Mouse (Mus musculus): ENCODE data around the gene Alg14. TPM values are rescaled to one million over a fixed set of nuclear protein-coding genes. Genes with fewer than 3 reads are reported as not detected.

The Alg14 gene
- polyA plus RNA-seq, 1 experiment from 2014 or later: 15.0 TPM

DNA sequence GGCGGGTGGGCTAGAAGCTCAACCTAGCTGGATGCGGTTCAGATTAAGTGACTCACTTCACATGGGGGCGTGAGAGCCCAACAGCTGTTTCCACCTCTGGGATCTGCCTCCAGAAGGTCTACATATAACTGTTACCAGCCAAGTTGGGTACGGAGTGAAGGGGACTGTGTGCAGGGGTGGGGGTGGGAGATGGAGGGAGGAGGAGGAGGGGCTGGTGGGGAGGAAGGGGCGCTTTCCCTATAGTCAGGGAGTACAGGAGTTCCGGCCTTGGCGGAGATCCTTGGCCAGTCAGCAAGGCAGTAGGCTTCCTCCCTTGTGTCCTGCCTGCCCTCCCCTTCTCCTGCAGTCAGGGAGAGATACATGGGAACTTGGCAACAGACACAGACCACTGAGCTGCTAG, 99.2 kb downstream of the Alg14 start:
- no peaks in the 10 kb centered on the region for H3K27me3 ChIP-seq (ENCODE audit: control insufficient read depth, insufficient read depth, low read depth, low read length)
- H3K4me2 ChIP-seq (ENCODE audit: low read depth, low read length): no peak overlapping the region
- no peaks in the 10 kb centered on the region for H3K36me3 ChIP-seq (ENCODE audit: control insufficient read depth, insufficient read depth)
- 74% methylated on average over 7 of the region's 7 CpGs for WGBS (ENCODE audit: insufficient replicate concordance)
- no peak for ATAC-seq (ENCODE audit: low read depth)
- H3K4me1 ChIP-seq (ENCODE audit: control insufficient read depth, low read depth, low read length): no peaks in the 10 kb centered on the region; the same call in 1 of the 2 replicates
- no peak overlapping the region for H3K9ac ChIP-seq (ENCODE audit: low read depth, low read length)
- no peaks in the 10 kb centered on the region for H3K9me3 ChIP-seq (replicated peaks; ENCODE audit: control insufficient read depth, low read length)
- no peak overlapping the region for H3K4me3 ChIP-seq (ENCODE audit: low read depth, low read length)
- no peak overlapping the region for H3K27ac ChIP-seq (ENCODE audit: low read length)

DNA sequence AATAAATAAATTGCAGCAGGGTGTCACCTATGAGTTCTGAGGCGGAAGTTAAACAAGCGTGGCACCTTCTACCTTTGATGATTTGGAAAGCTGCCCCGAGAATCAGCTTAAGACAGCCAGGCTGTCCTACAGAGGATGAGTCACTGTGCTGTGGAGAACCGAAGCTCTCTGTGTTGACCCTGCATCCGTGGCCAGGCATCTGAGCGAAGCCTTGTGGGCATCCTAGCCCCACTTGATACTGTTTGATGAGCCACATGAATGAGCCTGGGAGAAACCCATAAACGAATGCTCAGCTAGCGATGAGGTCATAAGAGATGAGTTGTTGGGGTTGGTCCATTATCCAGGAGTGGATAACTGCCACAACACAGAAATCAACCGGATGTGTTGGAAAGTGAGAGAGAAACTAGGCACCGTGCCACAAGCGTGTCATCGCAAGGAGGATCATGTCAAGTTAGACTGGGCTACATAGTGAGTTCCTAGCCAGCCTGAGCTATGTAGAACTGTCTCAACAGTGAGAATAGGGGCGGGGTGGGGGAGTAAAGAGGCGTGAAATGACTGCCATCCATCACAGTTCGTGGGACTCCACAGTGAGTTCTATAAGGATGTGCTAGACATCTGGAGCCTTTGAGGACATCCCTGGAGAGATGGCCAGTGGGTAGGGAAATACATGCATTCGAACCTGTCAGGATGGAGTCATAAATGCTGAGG, 104.2 kb downstream of the Alg14 start:
- Histone ChIP-seq H3K4me2 (ENCODE audit: low read depth, low read length) (no peak overlapping the region), H3K4me3 (ENCODE audit: low read depth, low read length) (no peak overlapping the region), H3K36me3 (ENCODE audit: control insufficient read depth, insufficient read depth) (no peaks in the 10 kb centered on the region), H3K27ac (ENCODE audit: low read length) (no peak overlapping the region), H3K9ac (ENCODE audit: low read depth, low read length) (no peak overlapping the region), H3K9me3 (replicated peaks; ENCODE audit: control insufficient read depth, low read length) (no peaks in the 10 kb centered on the region), H3K4me1 (ENCODE audit: control insufficient read depth, low read depth, low read length) (no peaks in the 10 kb centered on the region), H3K27me3 (ENCODE audit: control insufficient read depth, insufficient read depth, low read depth, low read length) (no peaks in the 10 kb centered on the region)
- no peak for ATAC-seq (ENCODE audit: low read depth)
- WGBS (ENCODE audit: insufficient replicate concordance): 72% methylated on average over 16 of the region's 16 CpGs

DNA sequence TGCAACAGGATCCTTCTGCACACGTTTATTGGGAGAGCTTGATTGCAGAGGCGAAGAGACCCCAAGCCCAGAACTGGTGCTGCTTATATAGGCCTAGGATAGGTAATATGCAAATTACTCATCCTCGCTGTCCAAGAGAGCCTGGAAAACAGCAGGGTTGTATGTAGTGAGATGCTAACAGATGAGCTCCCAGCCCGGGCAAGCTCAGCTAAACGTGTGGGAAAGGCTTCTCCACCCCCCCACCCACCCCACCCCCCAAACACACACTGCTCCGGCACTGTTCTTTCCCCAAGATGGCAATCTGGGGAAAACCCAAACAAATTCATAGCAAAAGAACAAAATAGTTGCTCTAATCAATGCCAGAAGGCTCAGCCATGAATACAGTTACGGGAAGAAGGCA, 105.0 kb downstream of the Alg14 start:
- no peak overlapping the region for H3K27ac ChIP-seq (ENCODE audit: low read length)
- WGBS (ENCODE audit: insufficient replicate concordance): 70% methylated on average over 7 of the region's 7 CpGs
- no peaks in the 10 kb centered on the region for H3K36me3 ChIP-seq (ENCODE audit: control insufficient read depth, insufficient read depth)

DNA sequence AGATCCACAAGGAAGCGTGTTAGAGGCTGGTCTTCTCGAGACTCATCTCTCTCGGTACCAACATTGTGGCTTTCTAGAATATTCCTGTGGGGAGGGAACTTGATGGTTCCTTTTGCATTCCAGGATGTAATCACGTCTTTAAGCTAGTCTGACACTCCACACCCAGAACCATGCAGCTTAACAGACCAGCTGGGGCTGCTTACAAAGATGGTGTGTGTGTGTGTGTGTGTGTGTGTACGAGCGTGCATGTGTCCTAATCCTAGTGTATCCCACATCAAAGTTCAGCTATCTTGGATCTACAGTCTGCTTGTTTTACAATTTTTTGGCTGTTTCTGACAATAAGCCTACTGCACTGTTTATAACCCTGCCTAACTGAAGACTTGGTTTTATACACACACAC, 105.4 kb downstream of the Alg14 start:
- no peak for ATAC-seq (ENCODE audit: low read depth)
- Histone ChIP-seq H3K27me3 (ENCODE audit: control insufficient read depth, insufficient read depth, low read depth, low read length) (no peaks in the 10 kb centered on the region), H3K4me1 (ENCODE audit: control insufficient read depth, low read depth, low read length) (no peaks in the 10 kb centered on the region), H3K4me2 (ENCODE audit: low read depth, low read length) (no peak overlapping the region), H3K36me3 (ENCODE audit: control insufficient read depth, insufficient read depth) (no peaks in the 10 kb centered on the region), H3K9ac (ENCODE audit: low read depth, low read length) (no peak overlapping the region), H3K27ac (ENCODE audit: low read length) (no peak overlapping the region), H3K4me3 (ENCODE audit: low read depth, low read length) (no peak overlapping the region), H3K9me3 (replicated peaks; ENCODE audit: control insufficient read depth, low read length) (no peaks in the 10 kb centered on the region)
- 63% methylated on average over 6 of the region's 6 CpGs for WGBS (ENCODE audit: insufficient replicate concordance)

More for the DNA sequence above, 105.0 kb downstream of the Alg14 start:
- no peak for ATAC-seq (ENCODE audit: low read depth)
- Histone ChIP-seq H3K9ac (ENCODE audit: low read depth, low read length) (no peak overlapping the region), H3K27me3 (ENCODE audit: control insufficient read depth, insufficient read depth, low read depth, low read length) (no peaks in the 10 kb centered on the region), H3K4me2 (ENCODE audit: low read depth, low read length) (no peak overlapping the region), H3K4me1 (ENCODE audit: control insufficient read depth, low read depth, low read length) (no peaks in the 10 kb centered on the region), H3K4me3 (ENCODE audit: low read depth, low read length) (no peak overlapping the region), H3K9me3 (replicated peaks; ENCODE audit: control insufficient read depth, low read length) (no peaks in the 10 kb centered on the region)

DNA sequence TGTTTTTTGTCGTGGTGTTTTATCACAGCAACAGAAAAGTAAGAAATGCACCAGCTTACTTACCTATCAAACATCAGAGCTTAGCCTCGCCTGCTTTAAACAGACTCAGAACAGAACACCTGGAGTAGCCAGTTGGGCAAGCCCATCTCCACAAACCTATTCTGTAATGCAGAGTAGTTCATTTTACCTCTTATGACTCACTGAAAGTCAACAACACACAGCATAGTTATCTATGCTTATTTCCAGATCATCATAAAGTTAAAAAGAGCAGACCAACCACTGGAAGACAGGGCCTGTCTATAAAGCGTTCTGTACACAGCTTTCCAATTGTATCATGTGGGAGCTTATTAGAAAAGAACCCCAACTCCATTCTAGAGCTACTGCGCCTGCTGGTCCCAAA, 109.8 kb downstream of the Alg14 start:
- H3K27ac ChIP-seq (ENCODE audit: low read length): no peak overlapping the region
- WGBS (ENCODE audit: insufficient replicate concordance): 63% methylated on average over 4 of the region's 4 CpGs
- H3K4me3 ChIP-seq (ENCODE audit: low read depth, low read length): no peak overlapping the region
- H3K9me3 ChIP-seq (replicated peaks; ENCODE audit: control insufficient read depth, low read length): no peaks in the 10 kb centered on the region
- H3K4me1 ChIP-seq (ENCODE audit: control insufficient read depth, low read depth, low read length): no peaks in the 10 kb centered on the region
- H3K4me2 ChIP-seq (ENCODE audit: low read depth, low read length): no peak overlapping the region
- no peaks in the 10 kb centered on the region for H3K27me3 ChIP-seq (ENCODE audit: control insufficient read depth, insufficient read depth, low read depth, low read length)
- H3K9ac ChIP-seq (ENCODE audit: low read depth, low read length): no peak overlapping the region
- ATAC-seq (ENCODE audit: low read depth): no peak
- no peaks in the 10 kb centered on the region for H3K36me3 ChIP-seq (ENCODE audit: control insufficient read depth, insufficient read depth)

DNA sequence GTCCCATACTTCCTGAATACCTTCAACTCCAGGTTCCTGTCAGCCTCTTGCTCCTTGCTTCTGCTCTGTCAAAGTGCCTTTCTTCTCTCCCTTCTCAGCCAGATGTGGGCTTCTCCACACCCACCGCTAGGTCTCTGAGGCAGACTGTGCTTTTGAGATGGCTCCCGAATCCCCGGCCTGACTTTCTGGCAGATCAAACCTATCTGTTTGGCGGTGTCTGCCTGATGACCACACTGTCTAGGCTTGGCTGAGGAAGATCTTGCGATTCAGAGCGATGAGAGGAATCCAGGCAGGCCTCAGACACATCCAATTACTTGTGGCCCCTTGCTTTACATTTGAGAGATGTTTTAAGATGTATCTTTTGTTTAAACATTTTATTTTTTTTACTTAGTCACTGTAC, 110.5 kb downstream of the Alg14 start:
- Histone ChIP-seq H3K4me2 (ENCODE audit: low read depth, low read length) (no peak overlapping the region), H3K27me3 (ENCODE audit: control insufficient read depth, insufficient read depth, low read depth, low read length) (no peaks in the 10 kb centered on the region), H3K27ac (ENCODE audit: low read length) (no peak overlapping the region), H3K4me1 (ENCODE audit: control insufficient read depth, low read depth, low read length) (no peaks in the 10 kb centered on the region), H3K36me3 (ENCODE audit: control insufficient read depth, insufficient read depth) (no peaks in the 10 kb centered on the region), H3K9ac (ENCODE audit: low read depth, low read length) (no peak overlapping the region), H3K9me3 (replicated peaks; ENCODE audit: control insufficient read depth, low read length) (no peaks in the 10 kb centered on the region), H3K4me3 (ENCODE audit: low read depth, low read length) (no peak overlapping the region)
- no peak for ATAC-seq (ENCODE audit: low read depth)
- 69% methylated on average over 6 of the region's 6 CpGs for WGBS (ENCODE audit: insufficient replicate concordance)

DNA sequence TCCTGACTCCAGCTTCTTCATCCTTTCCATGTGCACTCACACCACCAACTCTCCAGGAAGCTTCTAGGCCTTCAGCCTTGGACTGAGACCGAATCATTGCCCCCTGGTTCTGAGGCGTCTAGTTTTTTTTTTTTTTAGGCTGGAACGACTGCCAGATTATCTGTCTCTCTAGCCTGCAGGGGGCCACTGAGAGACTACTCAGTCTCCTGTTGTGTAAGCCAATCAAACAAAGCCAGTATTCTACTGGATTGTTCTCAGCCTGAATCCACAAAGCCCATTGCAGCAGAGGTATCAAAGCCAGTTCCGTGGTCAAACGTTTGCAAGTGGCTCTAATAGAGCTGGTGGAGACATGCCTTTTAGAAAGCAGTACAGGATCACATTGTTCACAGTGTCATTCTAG, 111.9 kb downstream of the Alg14 start:
- Histone ChIP-seq H3K9ac (ENCODE audit: low read depth, low read length) (no peak overlapping the region), H3K27me3 (ENCODE audit: control insufficient read depth, insufficient read depth, low read depth, low read length) (no peaks in the 10 kb centered on the region), H3K4me2 (ENCODE audit: low read depth, low read length) (no peak overlapping the region), H3K4me3 (ENCODE audit: low read depth, low read length) (no peak overlapping the region), H3K36me3 (ENCODE audit: control insufficient read depth, insufficient read depth) (no peaks in the 10 kb centered on the region), H3K9me3 (replicated peaks; ENCODE audit: control insufficient read depth, low read length) (no peaks in the 10 kb centered on the region), H3K27ac (ENCODE audit: low read length) (no peak overlapping the region), H3K4me1 (ENCODE audit: control insufficient read depth, low read depth, low read length) (no peaks in the 10 kb centered on the region)
- no peak for ATAC-seq (ENCODE audit: low read depth)
- WGBS (ENCODE audit: insufficient replicate concordance): 36% methylated on average over 5 of the region's 5 CpGs

DNA sequence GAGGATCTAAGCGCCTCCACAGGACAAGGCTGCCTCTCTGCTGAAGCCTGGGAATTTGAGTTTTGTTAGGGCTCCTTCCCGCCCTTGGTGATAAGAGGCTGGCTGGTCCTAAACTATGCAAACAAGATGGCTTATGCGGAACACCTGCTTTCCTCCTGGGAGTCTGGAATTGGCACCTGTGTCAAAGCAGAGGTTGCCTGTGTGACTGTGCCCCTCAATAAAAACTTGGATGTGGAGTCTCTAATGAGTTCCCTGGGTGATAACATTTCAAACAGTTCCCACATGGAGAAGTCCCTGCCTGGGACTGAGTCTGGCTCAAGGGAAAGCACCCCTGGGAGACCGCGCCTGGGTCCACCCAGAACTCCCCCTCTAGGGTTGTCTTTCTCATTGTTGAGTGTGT, 113.5 kb downstream of the Alg14 start:
- no peak for ATAC-seq (ENCODE audit: low read depth)
- no peaks in the 10 kb centered on the region for H3K36me3 ChIP-seq (ENCODE audit: control insufficient read depth, insufficient read depth)
- H3K27ac ChIP-seq (ENCODE audit: low read length): no peak overlapping the region
- WGBS (ENCODE audit: insufficient replicate concordance): 71% methylated on average over 5 of the region's 5 CpGs
- H3K4me3 ChIP-seq (ENCODE audit: low read depth, low read length): no peak overlapping the region
- no peak overlapping the region for H3K4me2 ChIP-seq (ENCODE audit: low read depth, low read length)
- no peak overlapping the region for H3K9ac ChIP-seq (ENCODE audit: low read depth, low read length)
- H3K27me3 ChIP-seq (ENCODE audit: control insufficient read depth, insufficient read depth, low read depth, low read length): no peaks in the 10 kb centered on the region
- H3K4me1 ChIP-seq (ENCODE audit: control insufficient read depth, low read depth, low read length): no peaks in the 10 kb centered on the region
- no peaks in the 10 kb centered on the region for H3K9me3 ChIP-seq (replicated peaks; ENCODE audit: control insufficient read depth, low read length)

DNA sequence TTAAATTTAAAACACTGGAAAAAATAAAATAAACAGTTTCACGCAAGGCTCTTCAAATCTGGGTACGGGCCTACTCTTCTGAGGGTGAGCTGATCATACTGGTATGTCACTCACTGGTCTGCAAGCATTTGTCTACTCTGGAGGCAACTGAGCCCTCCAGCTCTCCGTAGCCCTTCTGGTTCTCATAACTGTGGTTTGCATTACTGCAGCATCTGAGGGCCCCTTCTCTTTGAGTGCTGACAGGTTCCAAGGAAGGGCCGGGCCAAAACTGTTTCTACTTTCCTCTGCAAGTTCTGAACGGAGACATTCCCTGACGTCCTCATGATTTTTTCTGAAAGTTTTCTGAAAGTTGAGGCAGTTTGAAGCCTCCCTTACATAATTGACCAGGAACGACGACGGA, 115.8 kb downstream of the Alg14 start:
- no peaks in the 10 kb centered on the region for H3K9me3 ChIP-seq (replicated peaks; ENCODE audit: control insufficient read depth, low read length)
- no peak overlapping the region for H3K4me2 ChIP-seq (ENCODE audit: low read depth, low read length)
- no peak overlapping the region for H3K27ac ChIP-seq (ENCODE audit: low read length)
- H3K9ac ChIP-seq (ENCODE audit: low read depth, low read length): no peak overlapping the region
- no peak for ATAC-seq (ENCODE audit: low read depth)
- no peaks in the 10 kb centered on the region for H3K4me1 ChIP-seq (ENCODE audit: control insufficient read depth, low read depth, low read length)
- no peaks in the 10 kb centered on the region for H3K36me3 ChIP-seq (ENCODE audit: control insufficient read depth, insufficient read depth)
- no peak overlapping the region for H3K4me3 ChIP-seq (ENCODE audit: low read depth, low read length)
- 66% methylated on average over 9 of the region's 9 CpGs for WGBS (ENCODE audit: insufficient replicate concordance)
- no peaks in the 10 kb centered on the region for H3K27me3 ChIP-seq (ENCODE audit: control insufficient read depth, insufficient read depth, low read depth, low read length)

All from liver, embryonic 16.5 days (tissue).